ENCODE assay signal across 8 mouse cellular contexts in genomic region chr1:182527921-182528858, GRCm38 (mm10). TPM values are rescaled to one million over a fixed set of nuclear protein-coding genes. Genes with fewer than 3 reads are reported as not detected.
A peak's percentile ranks its signal among the peaks of the same experiment; 100 is the strongest.
DNase-seq lines count a peak whose midpoint lies in the region; ATAC-seq and TF ChIP-seq lines count a peak whose summit lies in the region.

No protein-coding gene starts in this region.

- DNase-seq in neural tube, embryonic 11.5 days (ENCODE audit: low spot score), result peak; percentile 28
- no peak for DNase-seq in neural tube, embryonic 10.5 days (ENCODE audit: extremely low spot score, low spot score)
- DNase-seq in adrenal gland, postnatal 25 days, result peak; percentile 59
- DNase-seq in heart, embryonic 10.5 days (ENCODE audit: low spot score), result peak; percentile 81
- DNase-seq in cerebellum, adult 2 months, result no peak
- no peak for DNase-seq in cerebellum, adult 9-11 months

- no peak overlapping the region for H3K27ac ChIP-seq in neural tube, embryonic 11.5 days (ENCODE audit: low read depth, low read length)
- peak overlapping the region; percentile 77 for H3K27ac ChIP-seq in heart, embryonic 10.5 days
- H3K27ac ChIP-seq in limb, embryonic 13.5 days, result no peak overlapping the region
- no peak overlapping the region for H3K27ac ChIP-seq in cerebellum, adult 2 months (ENCODE audit: insufficient read depth, low read length)

- H3K9me3 ChIP-seq in neural tube, embryonic 11.5 days (ENCODE audit: control insufficient read depth, low read length), result no peaks in the 10 kb centered on the region
- no peaks in the 10 kb centered on the region for H3K9me3 ChIP-seq in heart, embryonic 10.5 days
- H3K9me3 ChIP-seq in limb, embryonic 13.5 days, result no peaks in the 10 kb centered on the region

- no peak for TF ChIP-seq CTCF in cerebellum, adult 2 months (IDR thresholded peaks at IDR 0.05; ENCODE audit: borderline replicate concordance, insufficient read depth, low read depth, low read length)

- 6% methylated on average over 19 of the region's 19 CpGs for WGBS in neural tube, embryonic 11.5 days
- WGBS in heart, embryonic 10.5 days, result 7% methylated on average over 19 of the region's 19 CpGs
- 8% methylated on average over 19 of the region's 19 CpGs for WGBS in limb, embryonic 13.5 days
- WGBS in cerebellum, adult 2 months, result 27% methylated on average over 19 of the region's 19 CpGs

- peaks cover 4% of the 10 kb centered on the region; the same call in 1 of the 2 replicates for H3K4me1 ChIP-seq in neural tube, embryonic 11.5 days (ENCODE audit: control insufficient read depth, insufficient read depth, low read length)
- peaks cover 19% of the 10 kb centered on the region for H3K4me1 ChIP-seq in heart, embryonic 10.5 days
- H3K4me1 ChIP-seq in limb, embryonic 13.5 days, result peaks cover 14% of the 10 kb centered on the region
- no peaks in the 10 kb centered on the region for H3K4me1 ChIP-seq in cerebellum, adult 2 months (ENCODE audit: control insufficient read depth, insufficient read depth, low read length)

- ATAC-seq in neural tube, embryonic 11.5 days (ENCODE audit: insufficient read depth, low FRiP score, low TSS enrichment), result no peak; the same call in 1 of the 2 replicates
- ATAC-seq in limb, embryonic 13.5 days (ENCODE audit: low FRiP score, low read depth), result 0 out of 2 replicates have a peak, but pooled peaks have one; percentile 19
- ATAC-seq in monocyte, adult 5-6 weeks (replicated peaks; ENCODE audit: insufficient number of reproducible peaks, low FRiP score, low TSS enrichment, poor library complexity, severe bottlenecking), result peak; percentile 83

- 0 out of 2 replicates have a peak, but pooled peaks cover 3% of the 10 kb centered on the region for H3K27me3 ChIP-seq in neural tube, embryonic 11.5 days (ENCODE audit: control insufficient read depth, insufficient read depth, low read length)
- H3K27me3 ChIP-seq in heart, embryonic 10.5 days (ENCODE audit: insufficient read depth, poor library complexity, severe bottlenecking), result no peaks in the 10 kb centered on the region
- H3K27me3 ChIP-seq in limb, embryonic 13.5 days, result peaks cover 26% of the 10 kb centered on the region
- H3K27me3 ChIP-seq in cerebellum, adult 2 months (ENCODE audit: control insufficient read depth, insufficient read depth, low read length), result no peaks in the 10 kb centered on the region

- no peaks in the 10 kb centered on the region for H3K36me3 ChIP-seq in neural tube, embryonic 11.5 days (ENCODE audit: control insufficient read depth, insufficient read depth, low read length)
- H3K36me3 ChIP-seq in heart, embryonic 10.5 days, result no peaks in the 10 kb centered on the region
- H3K36me3 ChIP-seq in limb, embryonic 13.5 days, result no peaks in the 10 kb centered on the region

- H3K9ac ChIP-seq in neural tube, embryonic 11.5 days (ENCODE audit: low read length), result no peak overlapping the region
- H3K9ac ChIP-seq in limb, embryonic 13.5 days, result peak overlapping the region; percentile 32

- no peak overlapping the region for H3K4me3 ChIP-seq in neural tube, embryonic 11.5 days (ENCODE audit: low read depth, low read length)
- peak overlapping the region; percentile 40 for H3K4me3 ChIP-seq in heart, embryonic 10.5 days
- H3K4me3 ChIP-seq in limb, embryonic 13.5 days, result no peak overlapping the region
- no peak overlapping the region for H3K4me3 ChIP-seq in cerebellum, adult 2 months (replicated peaks; ENCODE audit: insufficient read depth, low read depth, low read length)

- no peak for TF ChIP-seq POLR2A in cerebellum, adult 2 months (IDR thresholded peaks at IDR 0.05; ENCODE audit: borderline replicate concordance, insufficient read depth, low read length)

- H3K4me2 ChIP-seq in neural tube, embryonic 11.5 days (ENCODE audit: low read depth), result peak overlapping the region; percentile 5; the same call in 1 of the 2 replicates
- peak overlapping the region; percentile 42 for H3K4me2 ChIP-seq in limb, embryonic 13.5 days (replicated peaks)

RNA-seq across cellular contexts. Expression of gene Capn2, which starts 10.8 kb away (rescaled TPM):
- polyA plus RNA-seq in neural tube, embryonic 11.5 days (2014; fragmentation: Nextera tagmentation; extraction: Ambion mirVana), result 81.8 and 90.8 TPM in 2 replicates
- 52.1 and 56.2 TPM in 2 replicates for total RNA-seq in adrenal gland, postnatal 25 days (2021)
- polyA plus RNA-seq in heart, embryonic 10.5 days (2016; fragmentation: Nextera tagmentation; extraction: Ambion mirVana), result 96.0 and 107 TPM in 2 replicates
- 138 and 148 TPM in 2 replicates for polyA plus RNA-seq in limb, embryonic 13.5 days (2015; fragmentation: Nextera tagmentation; extraction: Ambion mirVana)
- total RNA-seq in monocyte, adult 5-6 weeks (2017), result 167 to 244 TPM (median 240 TPM) in 3 replicates
- 82.6 and 86.9 TPM in 2 replicates for polyA plus RNA-seq in cerebellum, adult 2 months (2012; rRNA removed)

RNA-seq across cellular contexts. Expression of gene Capn8, which starts 36.6 kb away (rescaled TPM):
- polyA plus RNA-seq in neural tube, embryonic 11.5 days (2014; fragmentation: Nextera tagmentation; extraction: Ambion mirVana), result not detected in 2 replicates
- total RNA-seq in adrenal gland, postnatal 25 days (2021), result 0.30 TPM in 1 of 2 replicates, not detected in the other
- polyA plus RNA-seq in heart, embryonic 10.5 days (2016; fragmentation: Nextera tagmentation; extraction: Ambion mirVana), result 0.05 TPM in 1 of 2 replicates, not detected in the other
- not detected in 2 replicates for polyA plus RNA-seq in limb, embryonic 13.5 days (2015; fragmentation: Nextera tagmentation; extraction: Ambion mirVana)
- total RNA-seq in monocyte, adult 5-6 weeks (2017), result not detected in 3 replicates
- 0.03 and 0.08 TPM in 2 replicates for polyA plus RNA-seq in cerebellum, adult 2 months (2012; rRNA removed)

Comparison
In these comparisons a context has a peak if more than half of its experiments do, and no peak if none do; other contexts are left out.
1. DNase-seq: peak in neural tube, embryonic 11.5 days (single experiment), adrenal gland, postnatal 25 days (single experiment) and heart, embryonic 10.5 days (single experiment); none in neural tube, embryonic 10.5 days (single experiment), cerebellum, adult 2 months (0 of 2) and cerebellum, adult 9-11 months (single experiment).